In the genomic region with DNA sequence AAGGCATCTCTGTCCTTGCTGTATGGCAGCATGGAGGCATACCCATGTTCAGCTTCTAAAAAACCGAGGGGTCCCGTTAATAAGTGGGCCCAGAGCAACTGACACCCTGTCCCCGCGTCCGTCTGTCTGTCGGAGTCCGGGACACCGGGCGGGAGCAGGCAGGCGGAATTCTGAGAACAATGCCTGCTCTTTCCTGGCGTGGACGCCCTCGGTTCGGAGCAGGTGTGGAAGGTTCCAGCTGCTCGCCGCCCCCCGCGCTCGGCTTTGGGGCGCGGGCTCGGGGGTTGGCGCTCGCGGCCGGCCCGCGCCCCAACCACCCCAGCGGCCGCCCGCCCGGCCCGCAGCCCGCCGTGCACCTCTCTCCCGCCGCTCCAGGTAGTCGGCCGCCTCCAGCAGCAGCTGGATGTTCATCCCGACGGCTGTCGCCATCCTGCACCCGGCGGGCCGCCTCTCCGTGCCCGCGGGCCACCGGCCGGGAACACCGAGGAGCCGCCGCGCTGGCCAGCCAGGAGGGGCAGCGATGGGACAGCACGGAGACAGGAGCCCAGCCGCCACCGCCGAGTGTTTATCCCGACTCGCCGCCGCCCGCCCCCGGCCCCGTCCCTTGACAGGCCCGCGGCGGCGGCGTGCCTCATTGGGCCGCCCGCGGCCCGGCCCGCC, we compare ENCODE assay signal across 8 mouse cellular contexts. TPM values are rescaled to one million over a fixed set of nuclear protein-coding genes. Genes with fewer than 3 reads are reported as not detected.
DNase-seq lines count a peak whose midpoint lies in the region; ATAC-seq and TF ChIP-seq lines count a peak whose summit lies in the region.

A gene (minus strand): TSS at position 582 of the 660 bp plus-strand sequence.

- ATAC-seq in hindbrain, embryonic 13.5 days (ENCODE audit: low FRiP score) = no peak; the same call in 1 of the 2 replicates
- peak; percentile 1; the same call in 1 of the 2 replicates for ATAC-seq in limb, embryonic 15.5 days (ENCODE audit: insufficient number of reproducible peaks, low FRiP score, low TSS enrichment, low read depth)

- H3K4me1 ChIP-seq in heart, embryonic 10.5 days = peaks cover 15% of the 10 kb centered on the region
- peaks cover 35% of the 10 kb centered on the region for H3K4me1 ChIP-seq in hindbrain, embryonic 13.5 days (replicated peaks)
- peaks cover 25% of the 10 kb centered on the region for H3K4me1 ChIP-seq in limb, embryonic 15.5 days
- peaks cover 10% of the 10 kb centered on the region for H3K4me1 ChIP-seq in olfactory bulb, adult 2 months (ENCODE audit: control insufficient read depth, insufficient read depth, low read length)

- peak; percentile 87 for TF ChIP-seq POLR2A in olfactory bulb, adult 2 months (IDR thresholded peaks at IDR 0.05; ENCODE audit: insufficient read depth, low read depth, low read length)

- no peak for DNase-seq in heart, embryonic 10.5 days (ENCODE audit: low spot score)
- no peak for DNase-seq in heart, adult 8-10 months (ENCODE audit: low spot score)
- peak; percentile 14 for DNase-seq in urinary bladder, postnatal 14 days (ENCODE audit: low spot score)
- DNase-seq in urinary bladder, postnatal 10 days (ENCODE audit: low spot score) = no peak
- DNase-seq in spleen, postnatal 10 days (ENCODE audit: low spot score in 2 of 2) = no peak

- H3K36me3 ChIP-seq in heart, embryonic 10.5 days = peaks cover 29% of the 10 kb centered on the region
- peaks cover 45% of the 10 kb centered on the region for H3K36me3 ChIP-seq in hindbrain, embryonic 13.5 days
- H3K36me3 ChIP-seq in limb, embryonic 15.5 days = peaks cover 36% of the 10 kb centered on the region

- H3K9me3 ChIP-seq in heart, embryonic 10.5 days = no peaks in the 10 kb centered on the region
- H3K9me3 ChIP-seq in hindbrain, embryonic 13.5 days = no peaks in the 10 kb centered on the region
- H3K9me3 ChIP-seq in limb, embryonic 15.5 days = no peaks in the 10 kb centered on the region

- no peaks in the 10 kb centered on the region for H3K27me3 ChIP-seq in heart, embryonic 10.5 days (ENCODE audit: insufficient read depth, poor library complexity, severe bottlenecking)
- no peaks in the 10 kb centered on the region for H3K27me3 ChIP-seq in hindbrain, embryonic 13.5 days
- H3K27me3 ChIP-seq in limb, embryonic 15.5 days = no peaks in the 10 kb centered on the region

- H3K4me2 ChIP-seq in hindbrain, embryonic 13.5 days = peak within 1 kb of the TSS; percentile 90
- H3K4me2 ChIP-seq in limb, embryonic 15.5 days = peak within 1 kb of the TSS; percentile 90

- peak within 1 kb of the TSS; percentile 95 for H3K4me3 ChIP-seq in heart, embryonic 10.5 days
- H3K4me3 ChIP-seq in hindbrain, embryonic 13.5 days = peak within 1 kb of the TSS; percentile 90
- peak within 1 kb of the TSS; percentile 83 for H3K4me3 ChIP-seq in limb, embryonic 15.5 days
- peak within 1 kb of the TSS; percentile 96 for H3K4me3 ChIP-seq in olfactory bulb, adult 2 months (ENCODE audit: insufficient read depth, low read depth, low read length)

- peak within 1 kb of the TSS; percentile 85 for H3K27ac ChIP-seq in heart, embryonic 10.5 days
- peak within 1 kb of the TSS; percentile 79 for H3K27ac ChIP-seq in hindbrain, embryonic 13.5 days
- H3K27ac ChIP-seq in limb, embryonic 15.5 days = peak within 1 kb of the TSS; percentile 76
- H3K27ac ChIP-seq in olfactory bulb, adult 2 months (ENCODE audit: insufficient read depth, low read depth, low read length) = peak within 1 kb of the TSS; percentile 68

- peak within 1 kb of the TSS; percentile 95 for H3K9ac ChIP-seq in hindbrain, embryonic 13.5 days
- H3K9ac ChIP-seq in limb, embryonic 15.5 days = peak within 1 kb of the TSS; percentile 69

- under 1% methylated on average over 44 of the region's 76 CpGs for WGBS in heart, embryonic 10.5 days
- 1% methylated on average over 51 of the region's 76 CpGs for WGBS in hindbrain, embryonic 13.5 days
- WGBS in limb, embryonic 15.5 days = under 1% methylated on average over 67 of the region's 76 CpGs
- 2% methylated on average over 75 of the region's 76 CpGs for WGBS in olfactory bulb, adult 2 months

- TF ChIP-seq CTCF in olfactory bulb, adult 2 months (IDR thresholded peaks at IDR 0.05; ENCODE audit: insufficient read depth, low read depth, low read length) = no peak

RNA-seq across cellular contexts. Expression of the gene that starts here (rescaled TPM):
- polyA plus RNA-seq in heart, embryonic 10.5 days (2016; fragmentation: Nextera tagmentation; extraction: Ambion mirVana) = 8.9 and 9.6 TPM in 2 replicates
- total RNA-seq in heart, adult 8-10 months (2022) = 1 to 10 TPM; 6.1 to 8.7 (median 7.2) TPM
- 23.3 and 24.9 TPM in 2 replicates for polyA plus RNA-seq in hindbrain, embryonic 13.5 days (2015; fragmentation: Nextera tagmentation; extraction: Ambion mirVana)
- 14.2 and 15.2 TPM in 2 replicates for polyA plus RNA-seq in limb, embryonic 15.5 days (2015; fragmentation: Nextera tagmentation; extraction: Ambion mirVana)
- not detected in 2 replicates for polyA plus RNA-seq in olfactory bulb, adult 2 months (2012; ENCODE audit: insufficient read depth, insufficient read length, low replicate concordance, missing spikeins)
